Mouse (Mus musculus): Measurements from ENCODE around the gene Odf4.
"Not testable (repeated sequence)": the region's sequence is repeated elsewhere in the genome, so short reads cannot be mapped to it uniquely, and the experiment has no call there.

Odf4 gene

GRCm38 (mm10) chr11:68946806-68947440 is 20.0 kb upstream of the Odf4 start:
- DNase-seq (ENCODE audit: low read depth, low spot score): no peak

- DNase-seq (ENCODE audit: low read depth, low spot score): no peak
Measured at GRCm38 (mm10) chr11:68946001-68946400, 19.1 kb upstream of the Odf4 start.

GRCm38 (mm10) chr11:68945245-68945644 is 18.4 kb upstream of the Odf4 start:
- DNase-seq (ENCODE audit: low read depth, low spot score): no peak

GRCm38 (mm10) chr11:68942731-68943130 is 15.8 kb upstream of the Odf4 start:
- DNase-seq (ENCODE audit: low read depth, low spot score): no peak

GRCm38 (mm10) chr11:68940516-68940915 is 13.6 kb upstream of the Odf4 start:
- no peak for DNase-seq (ENCODE audit: low read depth, low spot score)

GRCm38 (mm10) chr11:68939451-68940304 is 12.8 kb upstream of the Odf4 start:
- DNase-seq (ENCODE audit: low read depth, low spot score): peak; percentile 93

GRCm38 (mm10) chr11:68936951-68937350 is 10.1 kb upstream of the Odf4 start:
- not testable (repeated sequence) for DNase-seq (ENCODE audit: low read depth, low spot score)

- DNase-seq (ENCODE audit: low read depth, low spot score): no peak
Measured at GRCm38 (mm10) chr11:68933885-68934507, 7.1 kb upstream of the Odf4 start.

GRCm38 (mm10) chr11:68929947-68930346 is 3.1 kb upstream of the Odf4 start:
- no peak for DNase-seq (ENCODE audit: low read depth, low spot score)

- DNase-seq (ENCODE audit: low read depth, low spot score): no peak
Measured at GRCm38 (mm10) chr11:68924749-68925148, 2.1 kb downstream of the Odf4 start.

GRCm38 (mm10) chr11:68923191-68923590 is 3.7 kb downstream of the Odf4 start:
- DNase-seq (ENCODE audit: low read depth, low spot score): no peak

GRCm38 (mm10) chr11:68914566-68914965 is 12.3 kb downstream of the Odf4 start:
- no peak for DNase-seq (ENCODE audit: low read depth, low spot score)

- DNase-seq (ENCODE audit: low read depth, low spot score): no peak
Measured at GRCm38 (mm10) chr11:68911531-68912177, 15.2 kb downstream of the Odf4 start.

GRCm38 (mm10) chr11:68908846-68909503 is 17.9 kb downstream of the Odf4 start:
- DNase-seq (ENCODE audit: low read depth, low spot score): no peak

- DNase-seq (ENCODE audit: low read depth, low spot score): no peak
Measured at GRCm38 (mm10) chr11:68907251-68907650, 19.6 kb downstream of the Odf4 start.

- no peak for DNase-seq (ENCODE audit: low read depth, low spot score)
Measured at GRCm38 (mm10) chr11:68906461-68906790, 20.5 kb downstream of the Odf4 start.

GRCm38 (mm10) chr11:68905665-68906460 is 21.0 kb downstream of the Odf4 start:
- no peak for DNase-seq (ENCODE audit: low read depth, low spot score)

GRCm38 (mm10) chr11:68905138-68905531 is 21.7 kb downstream of the Odf4 start:
- no peak for DNase-seq (ENCODE audit: low read depth, low spot score)

- DNase-seq (ENCODE audit: low read depth, low spot score): peak; percentile 59
Measured at GRCm38 (mm10) chr11:68904375-68905137, 22.3 kb downstream of the Odf4 start.

- no peak for DNase-seq (ENCODE audit: low read depth, low spot score)
Measured at GRCm38 (mm10) chr11:68903775-68904174, 23.1 kb downstream of the Odf4 start.
